In the genomic region with DNA sequence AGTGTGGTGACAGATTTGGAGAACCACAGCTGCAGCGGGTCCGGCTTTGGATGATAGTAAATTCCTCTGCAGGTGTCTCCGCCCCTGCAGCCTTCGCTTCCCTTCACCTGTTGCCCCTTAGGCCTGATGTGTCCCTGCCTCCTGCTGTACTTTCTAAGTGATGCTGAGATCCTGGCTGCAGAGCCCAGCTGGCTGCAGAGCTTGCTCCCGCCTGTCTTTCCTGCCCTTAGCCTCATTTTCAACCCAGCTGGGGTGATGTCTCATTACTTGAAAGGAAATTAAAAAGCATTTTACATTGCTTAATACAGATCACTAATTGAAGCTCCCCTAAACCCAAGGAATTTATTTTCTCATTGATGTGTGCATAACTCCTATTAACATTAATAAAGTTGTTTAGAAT, we compare ENCODE assay signal across 20 mouse cellular contexts.
DNase-seq lines count a peak whose midpoint lies in the region; ATAC-seq and TF ChIP-seq lines count a peak whose summit lies in the region.
"Had no signal": no experiment of that assay in that cellular context is flagged by ENCODE, and none has a peak within 500 bp of the region (broad histone marks: within the 10 kb centered on the region; RNA-seq: fewer than 3 reads in every experiment).

No protein-coding gene starts in this region.

- H3K9me3 ChIP-seq in forebrain, postnatal 0 days (ENCODE audit: low read length), result no peaks in the 10 kb centered on the region
- H3K9me3 ChIP-seq in forebrain, embryonic 10.5 days, result no peaks in the 10 kb centered on the region
- no peaks in the 10 kb centered on the region for H3K9me3 ChIP-seq in neural tube, embryonic 13.5 days
- H3K9me3 ChIP-seq: embryonic facial prominence, embryonic 12.5 days; forebrain, embryonic 12.5 days; heart, embryonic 15.5 days had no signal

- no peaks in the 10 kb centered on the region for H3K36me3 ChIP-seq in forebrain, postnatal 0 days (ENCODE audit: insufficient read depth)
- H3K36me3 ChIP-seq in forebrain, embryonic 10.5 days (replicated peaks), result no peaks in the 10 kb centered on the region; the same call in 1 of the 2 replicates
- no peaks in the 10 kb centered on the region for H3K36me3 ChIP-seq in neural tube, embryonic 13.5 days
- H3K36me3 ChIP-seq: embryonic facial prominence, embryonic 12.5 days; forebrain, embryonic 12.5 days; heart, embryonic 15.5 days had no signal

- no peak overlapping the region for H3K27ac ChIP-seq in forebrain, postnatal 0 days (ENCODE audit: low read depth, low read length)
- no peak overlapping the region for H3K27ac ChIP-seq in forebrain, embryonic 10.5 days
- peak overlapping the region; percentile 63; the same call in 1 of the 2 replicates for H3K27ac ChIP-seq in layer of hippocampus, adult 2 months
- H3K27ac ChIP-seq in neural tube, embryonic 13.5 days (replicated peaks), result peak overlapping the region; percentile 34; the same call in 1 of the 2 replicates
- H3K27ac ChIP-seq: embryonic facial prominence, embryonic 12.5 days; forebrain, embryonic 12.5 days; heart, adult 2 months; heart, embryonic 15.5 days had no signal

- H3K27me3 ChIP-seq in forebrain, postnatal 0 days (ENCODE audit: insufficient read depth, low read length), result no peaks in the 10 kb centered on the region
- no peaks in the 10 kb centered on the region for H3K27me3 ChIP-seq in forebrain, embryonic 10.5 days (ENCODE audit: poor library complexity, severe bottlenecking)
- no peaks in the 10 kb centered on the region for H3K27me3 ChIP-seq in neural tube, embryonic 13.5 days
- H3K27me3 ChIP-seq: embryonic facial prominence, embryonic 12.5 days; forebrain, embryonic 12.5 days; heart, embryonic 15.5 days; Patski had no signal

- H3K9ac ChIP-seq in forebrain, postnatal 0 days, result no peak overlapping the region
- H3K9ac ChIP-seq in neural tube, embryonic 13.5 days, result no peak overlapping the region
- H3K9ac ChIP-seq: embryonic facial prominence, embryonic 12.5 days; forebrain, embryonic 12.5 days; heart, embryonic 15.5 days had no signal

- H3K4me2 ChIP-seq in forebrain, postnatal 0 days (ENCODE audit: low read depth), result no peak overlapping the region
- no peak overlapping the region for H3K4me2 ChIP-seq in neural tube, embryonic 13.5 days
- H3K4me2 ChIP-seq: embryonic facial prominence, embryonic 12.5 days; forebrain, embryonic 12.5 days; heart, embryonic 11.5 days; heart, embryonic 15.5 days had no signal

- whole genome bisulfite sequencing in forebrain, postnatal 0 days, result 52% methylated on average over 5 of the region's 5 CpGs
- 66% methylated on average over 5 of the region's 5 CpGs for WGBS in forebrain, embryonic 10.5 days
- WGBS in neural tube, embryonic 13.5 days, result 56% methylated on average over 5 of the region's 5 CpGs

- no peak for TF ChIP-seq CTCF in forebrain, postnatal 0 days (IDR thresholded peaks at IDR 0.05; ENCODE audit: low read depth)
- no peak for TF ChIP-seq CTCF in layer of hippocampus, adult 2 months (conservative IDR thresholded peaks at IDR 0.05)

- no peak for DNase-seq in forebrain, postnatal 0 days
- no peak for DNase-seq in forebrain, embryonic 10.5 days (ENCODE audit: extremely low spot score, low spot score)
- no peak for DNase-seq in layer of hippocampus, adult 2 months (ENCODE audit: low spot score in 2 of 2)
- DNase-seq in layer of hippocampus, postnatal 25 days (ENCODE audit: extremely low spot score in 1 of 2, low spot score in 1 of 2), result no peak
- no peak for DNase-seq in neural tube, embryonic 10.5 days (ENCODE audit: extremely low spot score, low spot score)
- DNase-seq in T-cell, adult 2 months (ENCODE audit: low spot score), result no peak
- DNase-seq in kidney, adult 9 months, result no peak
- DNase-seq: adrenal gland, adult 8-10 months; cerebellum, adult 11 months; cerebellum, adult 8-10 months; gastrocnemius, postnatal 14 days; heart, adult 2 months; heart, postnatal 14 days had no signal

- H3K4me1 ChIP-seq in forebrain, postnatal 0 days (ENCODE audit: insufficient read depth), result 0 out of 2 replicates have a peak, but pooled peaks cover 6% of the 10 kb centered on the region
- peaks cover 26% of the 10 kb centered on the region for H3K4me1 ChIP-seq in forebrain, embryonic 10.5 days
- H3K4me1 ChIP-seq in neural tube, embryonic 13.5 days (replicated peaks), result peaks cover 62% of the 10 kb centered on the region

- ATAC-seq in forebrain, postnatal 0 days, result peak; percentile 28; the same call in 1 of the 2 replicates
- no peak for ATAC-seq in neural tube, embryonic 13.5 days (ENCODE audit: low read depth)
- ATAC-seq: forebrain, embryonic 16.5 days; Patski had no signal

- H3K4me3 ChIP-seq in forebrain, postnatal 0 days (ENCODE audit: low read depth, low read length), result no peak overlapping the region
- no peak overlapping the region for H3K4me3 ChIP-seq in forebrain, embryonic 10.5 days
- no peak overlapping the region for H3K4me3 ChIP-seq in layer of hippocampus, adult 2 months
- H3K4me3 ChIP-seq in neural tube, embryonic 13.5 days, result no peak overlapping the region
- H3K4me3 ChIP-seq: embryonic facial prominence, embryonic 12.5 days; forebrain, embryonic 12.5 days; heart, adult 2 months; heart, embryonic 15.5 days had no signal

Comparison
In these comparisons a context has a peak if more than half of its experiments do, and no peak if none do; other contexts are left out.
1. H3K27ac ChIP-seq: peak in layer of hippocampus, adult 2 months (single experiment) and neural tube, embryonic 13.5 days (single experiment); none in forebrain, postnatal 0 days (single experiment) and forebrain, embryonic 10.5 days (single experiment).